Mouse (Mus musculus): ENCODE measurements around the gene Avpr2. TPM values are rescaled to one million over a fixed set of nuclear protein-coding genes. Genes with fewer than 3 reads are reported as not detected.

Gene Avpr2
- not detected in 2 replicates for polyA plus RNA-seq (2012; rRNA removed)

- H3K4me1 ChIP-seq (ENCODE audit: control insufficient read depth, insufficient read depth, low read length), result no peaks in the 10 kb centered on the region
- H3K27me3 ChIP-seq (ENCODE audit: control insufficient read depth, insufficient read depth, low read length), result no peaks in the 10 kb centered on the region
- TF ChIP-seq POLR2A (IDR thresholded peaks at IDR 0.05; ENCODE audit: control insufficient read depth, low read depth, low read length) (no peak), CTCF (IDR thresholded peaks at IDR 0.05; ENCODE audit: control insufficient read depth, insufficient read depth, insufficient replicate concordance, low read depth, low read length) (no peak)
- H3K4me3 ChIP-seq (ENCODE audit: control insufficient read depth, low read depth, low read length), result no peak within 1 kb of the TSS
- H3K36me3 ChIP-seq (ENCODE audit: control insufficient read depth, insufficient read depth, low read length), result no peaks in the 10 kb centered on the region
- H3K27ac ChIP-seq (ENCODE audit: control insufficient read depth, insufficient read depth, low read depth, low read length), result no peak within 1 kb of the TSS
These were observed at the start of gene Avpr2 for GRCm38 (mm10) chrX:73891551-73892152. Gene Avpr2 (plus strand): TSS chrX:73892102.

DNA sequence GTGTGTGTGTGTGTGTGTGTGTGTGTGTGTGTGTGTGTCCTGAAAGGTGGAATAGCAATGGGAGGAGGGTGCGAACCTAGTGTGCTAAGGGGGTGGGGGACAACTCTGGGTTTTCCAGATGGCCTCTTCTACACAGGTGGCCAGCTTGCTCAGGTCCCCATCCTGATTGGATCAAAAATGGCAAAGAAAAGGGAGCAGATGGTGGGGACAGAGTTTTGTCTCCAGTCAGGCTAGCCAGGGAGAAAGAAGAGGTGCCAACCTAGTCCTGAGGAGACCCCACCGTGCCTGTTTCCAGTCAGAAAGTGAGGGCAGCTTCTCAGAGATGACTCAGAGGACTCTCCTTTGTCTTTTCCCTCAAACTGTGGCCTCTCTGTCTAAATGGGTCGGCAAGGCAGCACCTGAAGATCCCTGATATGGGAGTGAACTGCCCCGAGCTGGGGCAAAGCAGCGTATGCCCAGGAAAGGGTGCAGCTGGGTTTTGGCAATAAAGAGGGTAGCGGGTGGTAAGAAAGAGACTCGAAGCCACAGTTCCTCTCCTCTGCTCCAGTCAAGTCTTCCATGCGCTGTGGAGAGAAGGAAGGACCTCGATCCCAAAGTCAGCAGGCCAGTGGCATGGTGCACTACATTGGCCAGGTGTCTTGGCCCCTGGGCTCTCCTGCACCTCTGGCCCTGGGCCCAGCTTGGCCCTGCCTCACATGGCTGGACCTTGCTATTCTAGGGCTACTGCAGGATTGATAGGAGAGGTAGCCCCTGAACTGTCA is 37.4 kb upstream of the Avpr2 start:
- Histone ChIP-seq H3K4me1 (ENCODE audit: control insufficient read depth, insufficient read depth, low read length) (no peaks in the 10 kb centered on the region), H3K27me3 (ENCODE audit: control insufficient read depth, insufficient read depth, low read length) (no peaks in the 10 kb centered on the region), H3K36me3 (ENCODE audit: control insufficient read depth, insufficient read depth, low read length) (no peaks in the 10 kb centered on the region), H3K4me3 (ENCODE audit: control insufficient read depth, low read depth, low read length) (no peak overlapping the region), H3K27ac (ENCODE audit: control insufficient read depth, insufficient read depth, low read depth, low read length) (no peak overlapping the region)
- TF ChIP-seq CTCF (IDR thresholded peaks at IDR 0.05; ENCODE audit: control insufficient read depth, insufficient read depth, insufficient replicate concordance, low read depth, low read length), result no peak
- TF ChIP-seq POLR2A (IDR thresholded peaks at IDR 0.05; ENCODE audit: control insufficient read depth, low read depth, low read length), result no peak

DNA sequence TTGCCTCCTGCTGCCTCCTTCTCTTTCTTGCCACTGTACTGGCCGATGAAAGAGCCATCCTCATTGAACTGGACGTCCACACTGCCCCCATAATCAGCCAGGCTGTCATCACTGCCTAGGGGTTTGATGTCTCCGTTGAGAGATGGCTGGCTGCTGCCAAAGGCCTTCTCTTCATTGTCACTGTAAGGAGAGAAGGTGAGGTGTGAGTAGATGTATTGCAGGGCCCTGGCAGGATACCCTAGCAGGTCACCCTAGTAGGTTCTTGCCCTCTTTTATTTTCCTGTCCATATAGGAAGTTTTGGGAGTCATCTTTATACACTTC is 36.9 kb upstream of the Avpr2 start:
- H3K27ac ChIP-seq (ENCODE audit: control insufficient read depth, insufficient read depth, low read depth, low read length), result no peak overlapping the region
- no peaks in the 10 kb centered on the region for H3K4me1 ChIP-seq (ENCODE audit: control insufficient read depth, insufficient read depth, low read length)
- H3K4me3 ChIP-seq (ENCODE audit: control insufficient read depth, low read depth, low read length), result no peak overlapping the region
- H3K27me3 ChIP-seq (ENCODE audit: control insufficient read depth, insufficient read depth, low read length), result no peaks in the 10 kb centered on the region
- TF ChIP-seq POLR2A (IDR thresholded peaks at IDR 0.05; ENCODE audit: control insufficient read depth, low read depth, low read length) (no peak), CTCF (IDR thresholded peaks at IDR 0.05; ENCODE audit: control insufficient read depth, insufficient read depth, insufficient replicate concordance, low read depth, low read length) (no peak)
- no peaks in the 10 kb centered on the region for H3K36me3 ChIP-seq (ENCODE audit: control insufficient read depth, insufficient read depth, low read length)

- Histone ChIP-seq H3K4me3 (ENCODE audit: control insufficient read depth, low read depth, low read length) (no peak overlapping the region), H3K4me1 (ENCODE audit: control insufficient read depth, insufficient read depth, low read length) (no peaks in the 10 kb centered on the region), H3K27me3 (ENCODE audit: control insufficient read depth, insufficient read depth, low read length) (no peaks in the 10 kb centered on the region), H3K36me3 (ENCODE audit: control insufficient read depth, insufficient read depth, low read length) (no peaks in the 10 kb centered on the region), H3K27ac (ENCODE audit: control insufficient read depth, insufficient read depth, low read depth, low read length) (no peak overlapping the region)
- TF ChIP-seq POLR2A (IDR thresholded peaks at IDR 0.05; ENCODE audit: control insufficient read depth, low read depth, low read length), result no peak
- no peak for TF ChIP-seq CTCF (IDR thresholded peaks at IDR 0.05; ENCODE audit: control insufficient read depth, insufficient read depth, insufficient replicate concordance, low read depth, low read length)
These were observed 27.2 kb upstream of the Avpr2 start for GRCm38 (mm10) chrX:73864692-73865091.

DNA sequence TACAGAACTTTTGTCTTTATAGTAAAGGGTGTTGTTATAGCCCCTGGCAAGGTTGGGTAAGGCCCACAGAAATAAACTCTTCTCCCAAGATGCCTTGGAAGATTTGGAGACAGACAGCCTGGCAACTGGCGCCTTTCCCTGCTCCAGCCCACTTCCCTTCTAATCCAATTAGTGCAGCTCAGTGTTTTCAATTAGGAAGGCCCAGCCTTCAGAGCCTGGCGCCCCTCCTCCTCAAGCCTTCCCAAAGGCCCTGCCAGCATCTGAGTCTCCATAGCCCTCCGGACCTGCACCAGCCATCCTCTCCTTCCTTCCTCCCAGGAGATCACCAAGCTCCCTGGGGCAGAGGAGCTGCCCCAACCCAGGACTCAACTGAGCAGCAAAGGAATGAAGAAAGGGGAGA is 24.6 kb upstream of the Avpr2 start:
- TF ChIP-seq CTCF (IDR thresholded peaks at IDR 0.05; ENCODE audit: control insufficient read depth, insufficient read depth, insufficient replicate concordance, low read depth, low read length) (no peak), POLR2A (IDR thresholded peaks at IDR 0.05; ENCODE audit: control insufficient read depth, low read depth, low read length) (no peak)
- Histone ChIP-seq H3K4me3 (ENCODE audit: control insufficient read depth, low read depth, low read length) (no peak overlapping the region), H3K27ac (ENCODE audit: control insufficient read depth, insufficient read depth, low read depth, low read length) (no peak overlapping the region), H3K36me3 (ENCODE audit: control insufficient read depth, insufficient read depth, low read length) (no peaks in the 10 kb centered on the region), H3K4me1 (ENCODE audit: control insufficient read depth, insufficient read depth, low read length) (no peaks in the 10 kb centered on the region), H3K27me3 (ENCODE audit: control insufficient read depth, insufficient read depth, low read length) (no peaks in the 10 kb centered on the region)

GRCm38 (mm10) chrX:73867852-73868251 is 24.1 kb upstream of the Avpr2 start:
- no peak overlapping the region for H3K27ac ChIP-seq (ENCODE audit: control insufficient read depth, insufficient read depth, low read depth, low read length)
- no peak overlapping the region for H3K4me3 ChIP-seq (ENCODE audit: control insufficient read depth, low read depth, low read length)
- H3K27me3 ChIP-seq (ENCODE audit: control insufficient read depth, insufficient read depth, low read length), result no peaks in the 10 kb centered on the region
- no peaks in the 10 kb centered on the region for H3K4me1 ChIP-seq (ENCODE audit: control insufficient read depth, insufficient read depth, low read length)
- H3K36me3 ChIP-seq (ENCODE audit: control insufficient read depth, insufficient read depth, low read length), result no peaks in the 10 kb centered on the region
- TF ChIP-seq CTCF (IDR thresholded peaks at IDR 0.05; ENCODE audit: control insufficient read depth, insufficient read depth, insufficient replicate concordance, low read depth, low read length) (no peak), POLR2A (IDR thresholded peaks at IDR 0.05; ENCODE audit: control insufficient read depth, low read depth, low read length) (no peak)

DNA sequence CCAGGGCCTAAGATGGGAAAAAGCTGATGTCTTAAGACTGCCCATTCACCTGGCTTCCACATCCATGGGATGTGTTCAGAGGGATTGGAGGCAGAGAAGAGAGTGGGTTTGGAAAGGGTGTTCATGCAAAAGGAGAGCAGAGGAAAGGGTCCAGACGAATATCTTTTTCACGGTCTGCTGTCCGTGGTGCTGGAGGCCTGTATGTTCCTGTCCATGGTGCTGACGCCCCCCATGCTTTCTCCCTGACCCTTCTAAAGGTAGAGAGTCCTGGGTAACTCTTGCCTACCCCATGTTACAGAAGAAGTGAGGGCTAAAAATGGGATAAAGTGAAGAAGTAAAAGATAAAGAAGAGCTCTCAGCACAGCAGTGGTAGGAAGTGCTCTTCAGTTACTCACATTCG is 22.6 kb upstream of the Avpr2 start:
- Histone ChIP-seq H3K27ac (ENCODE audit: control insufficient read depth, insufficient read depth, low read depth, low read length) (no peak overlapping the region), H3K4me1 (ENCODE audit: control insufficient read depth, insufficient read depth, low read length) (no peaks in the 10 kb centered on the region), H3K36me3 (ENCODE audit: control insufficient read depth, insufficient read depth, low read length) (no peaks in the 10 kb centered on the region), H3K4me3 (ENCODE audit: control insufficient read depth, low read depth, low read length) (no peak overlapping the region), H3K27me3 (ENCODE audit: control insufficient read depth, insufficient read depth, low read length) (no peaks in the 10 kb centered on the region)
- no peak for TF ChIP-seq POLR2A (IDR thresholded peaks at IDR 0.05; ENCODE audit: control insufficient read depth, low read depth, low read length)
- no peak for TF ChIP-seq CTCF (IDR thresholded peaks at IDR 0.05; ENCODE audit: control insufficient read depth, insufficient read depth, insufficient replicate concordance, low read depth, low read length)

All from testis, adult 2 months (tissue).